Mouse (Mus musculus) thymus, postnatal 14 days (tissue): ENCODE results near the gene Nectin2.
"Not testable (repeated sequence)": the region's sequence is repeated elsewhere in the genome, so short reads cannot be mapped to it uniquely, and the experiment has no call there.

ENCODE experiments used
- DNase-seq: peaks from one replicate; pipeline ENCODE4 v3.0.0; 2021

Gene Nectin2

DNA sequence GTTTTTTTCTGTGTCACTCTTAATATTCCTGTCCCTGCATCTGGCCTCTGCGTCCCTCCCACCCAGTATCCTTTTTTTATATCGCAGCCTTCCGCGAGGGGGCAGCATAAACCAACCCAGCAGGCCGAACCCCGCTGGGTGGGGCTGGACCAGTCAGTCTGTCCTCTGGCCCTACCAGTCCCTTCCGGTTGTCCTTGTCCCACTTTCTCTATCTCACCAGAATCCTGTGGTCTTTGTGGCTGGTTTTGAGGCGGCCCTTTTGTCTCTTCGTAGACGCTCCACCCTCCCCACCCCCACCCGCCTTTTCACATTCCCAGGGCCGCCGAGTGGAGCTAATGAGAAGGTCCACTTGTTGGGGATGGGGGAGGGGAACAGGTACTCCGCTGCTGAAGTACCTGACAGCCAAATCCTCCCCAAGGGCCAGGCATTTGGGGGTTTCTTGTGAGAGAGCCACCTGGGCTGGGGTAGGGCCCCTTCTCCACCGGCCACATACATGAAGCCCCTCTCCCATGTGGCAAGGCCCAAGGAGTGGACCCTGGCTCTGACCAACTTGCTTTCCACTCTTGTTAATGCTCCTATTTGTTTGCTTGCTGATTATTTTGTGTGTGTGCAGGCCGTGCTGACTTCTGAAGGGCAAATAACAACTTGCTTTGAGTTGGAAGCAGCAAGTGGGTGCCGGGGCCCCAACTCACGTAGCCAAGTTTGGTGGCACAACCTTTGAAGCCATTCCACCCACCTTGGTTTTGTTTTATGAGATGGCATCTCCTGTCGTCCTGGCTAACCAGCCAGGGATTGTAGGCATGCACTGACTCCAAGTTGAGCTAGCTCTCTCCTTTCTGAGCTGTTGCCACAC is at the start of gene Nectin2:
Nectin2 (minus strand) TSS at position 267 of the 853 bp plus-strand sequence.
- DNase-seq, result peak; percentile 53

DNA sequence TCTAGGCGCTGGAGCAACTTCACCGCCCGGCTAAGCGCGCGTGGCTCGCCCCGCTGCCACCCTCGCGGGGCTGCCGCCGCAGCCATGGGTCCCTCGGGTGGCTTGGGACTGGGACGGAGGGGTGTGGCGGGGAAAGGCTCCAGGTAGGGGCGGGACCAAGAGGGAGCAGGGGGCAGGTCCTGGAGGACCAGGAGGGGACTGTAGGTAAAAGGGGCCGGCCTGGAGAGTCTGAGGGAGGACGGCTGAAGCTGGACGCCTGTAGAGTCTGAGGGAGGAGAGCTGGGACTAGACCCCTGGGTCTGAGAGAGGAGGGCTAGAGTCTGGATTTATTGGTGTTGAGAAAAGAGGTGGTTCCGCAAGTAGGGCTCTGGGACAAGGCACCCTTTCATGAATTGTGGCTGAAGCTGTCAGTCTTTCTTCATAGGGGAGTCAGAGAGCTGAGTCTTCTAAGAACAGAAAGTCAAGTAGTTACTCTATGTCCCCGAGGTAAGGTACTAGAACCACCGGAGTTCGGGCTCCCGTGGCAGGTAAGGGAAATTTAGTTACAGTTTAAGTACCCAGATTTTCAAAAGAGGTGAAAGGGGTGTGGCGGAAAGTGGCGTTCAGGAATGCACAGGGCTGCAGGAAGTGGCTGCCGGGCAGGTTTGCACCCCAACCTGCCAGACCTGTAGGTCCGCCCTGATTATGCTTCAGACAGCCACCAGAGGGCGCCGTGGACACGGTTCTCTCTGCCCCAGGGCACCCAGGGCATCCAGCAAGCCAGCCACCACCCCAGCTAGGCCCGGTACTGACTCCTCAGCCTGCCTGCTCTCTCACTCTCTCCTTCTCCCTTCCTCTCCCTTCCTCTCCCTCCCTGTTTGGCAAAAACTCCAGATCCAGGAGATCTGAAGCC is 46.7 kb upstream of the Nectin2 start, which contains the start of gene Cblc:
Cblc (minus strand) TSS at position 113 of the 892 bp plus-strand sequence.
- DNase-seq, result peak; percentile 91

DNA sequence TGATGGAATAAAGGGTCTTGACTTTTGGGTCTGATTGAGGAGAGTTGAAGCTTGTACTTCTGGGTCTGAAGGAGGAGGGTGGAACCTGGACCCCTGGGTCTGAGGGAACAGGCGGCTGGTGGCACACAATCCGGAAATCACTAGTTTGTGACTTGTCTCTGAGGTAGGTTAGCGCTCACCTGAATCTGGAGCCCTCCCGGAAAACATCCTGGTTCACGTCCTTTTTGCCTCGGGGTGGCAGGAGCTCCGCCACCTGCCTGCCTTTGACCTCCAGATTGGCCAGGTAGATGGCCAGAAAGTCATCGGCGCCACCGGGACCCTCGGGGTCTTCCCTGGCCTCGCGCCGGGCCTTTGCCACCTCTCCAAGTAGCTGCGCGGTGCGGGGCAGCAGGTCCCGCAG is 46.0 kb upstream of the Nectin2 start:
- no peak for DNase-seq

DNA sequence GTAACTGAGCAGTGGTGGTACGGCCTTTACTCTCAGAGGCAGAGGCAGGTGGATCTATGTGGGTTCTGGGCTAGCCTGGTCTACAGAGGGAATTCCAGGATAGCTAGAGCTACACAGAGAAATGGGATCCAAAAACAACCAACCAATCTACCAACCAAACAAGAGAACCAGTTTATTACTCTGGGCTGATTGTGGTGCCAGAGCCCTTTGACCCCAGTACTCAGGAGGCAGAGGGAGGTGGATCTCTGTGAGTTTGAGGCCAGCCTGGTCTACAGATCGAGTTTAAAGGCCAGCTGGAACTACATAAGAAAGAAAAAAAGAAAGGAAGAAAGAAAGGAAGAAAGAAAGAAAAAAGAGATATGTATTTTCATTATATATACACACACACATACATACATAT is 45.0 kb upstream of the Nectin2 start:
- no peak for DNase-seq

DNA sequence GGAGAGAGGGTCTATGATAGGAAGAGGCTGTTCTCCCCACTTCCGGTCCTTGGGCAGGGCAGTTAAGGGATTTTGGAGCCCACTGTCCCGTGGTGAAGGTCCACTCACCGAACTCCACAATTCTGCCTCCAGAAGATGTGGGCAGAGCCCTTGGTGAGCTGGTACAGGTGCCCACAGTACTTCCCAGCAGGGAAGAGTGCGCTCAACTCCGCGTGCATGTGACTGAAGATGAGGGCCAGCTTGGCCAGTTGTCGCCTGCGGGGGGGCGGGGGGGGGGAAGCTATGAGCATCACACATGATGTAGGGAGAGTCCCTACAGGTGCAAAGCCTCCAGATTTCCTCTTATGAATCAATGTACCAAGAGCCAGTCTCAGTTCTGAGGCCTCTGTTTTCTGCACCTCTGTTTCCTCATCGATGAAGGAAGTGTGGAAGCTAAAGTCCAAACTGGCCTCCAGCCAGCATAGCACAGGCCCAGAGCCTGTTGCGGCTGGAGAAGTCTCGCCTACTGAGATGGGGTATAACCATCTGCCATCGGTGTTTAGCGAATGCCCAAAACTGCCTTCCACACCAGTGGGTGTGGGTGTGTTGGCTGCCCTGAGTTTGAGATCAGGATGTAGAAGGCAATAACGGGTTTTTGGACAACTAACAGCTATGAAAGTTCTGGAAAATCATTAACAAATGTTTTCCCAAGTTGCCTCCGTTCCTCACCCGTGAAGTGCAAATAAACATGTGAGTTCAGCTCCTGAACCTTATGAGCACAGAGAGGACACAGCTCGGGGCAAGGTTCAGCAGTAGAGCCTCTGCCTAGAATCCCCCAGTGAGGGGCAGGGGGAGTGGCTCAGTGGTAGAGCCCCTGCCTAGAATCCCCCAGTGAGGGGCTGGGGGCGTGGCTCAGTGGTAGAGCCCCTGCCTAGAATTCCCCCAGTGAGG is 42.7 kb upstream of the Nectin2 start:
- no peak for DNase-seq

DNA sequence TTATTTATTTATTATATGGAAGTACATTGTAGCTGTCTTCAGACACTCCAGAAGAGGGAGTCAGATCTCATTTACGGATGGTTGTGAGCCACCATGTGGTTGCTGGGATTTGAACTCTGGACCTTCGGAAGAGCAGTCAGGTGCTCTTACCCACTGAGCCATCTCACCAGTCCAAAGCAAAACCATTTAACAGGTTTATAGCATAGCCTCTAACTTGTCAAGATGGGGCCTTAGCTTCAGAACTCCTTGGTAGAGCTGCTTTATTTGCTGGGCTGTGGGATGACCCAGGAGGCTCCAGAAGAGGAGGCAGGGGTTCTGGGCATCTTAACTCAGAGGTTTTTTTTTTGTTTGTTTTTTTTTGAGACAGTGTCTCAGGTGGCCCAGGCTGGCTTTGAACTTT is 41.2 kb upstream of the Nectin2 start:
- not testable (repeated sequence) for DNase-seq

DNA sequence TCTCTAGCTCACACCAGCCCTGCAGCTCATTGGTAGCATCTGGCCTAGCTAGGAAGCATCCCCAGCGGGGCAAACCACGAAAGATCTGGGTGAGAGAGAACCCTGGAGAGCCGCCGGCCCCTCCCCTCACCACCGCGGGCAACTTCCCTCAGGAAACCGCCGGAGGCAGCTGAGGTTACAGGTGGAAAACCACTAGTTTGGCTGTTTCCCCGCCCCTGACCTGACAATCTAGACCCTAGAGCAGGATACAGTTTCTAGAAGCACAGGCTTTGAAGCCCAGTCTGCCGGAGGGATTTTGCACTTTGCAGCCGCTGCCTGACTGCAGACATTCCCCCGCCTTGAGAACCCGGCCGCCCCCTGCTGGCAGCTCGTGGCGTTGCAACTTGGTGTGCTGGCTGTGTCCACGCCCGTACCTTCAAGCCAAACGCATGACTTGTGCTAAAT is 39.6 kb upstream of the Nectin2 start:
- peak; percentile 94 for DNase-seq

DNA sequence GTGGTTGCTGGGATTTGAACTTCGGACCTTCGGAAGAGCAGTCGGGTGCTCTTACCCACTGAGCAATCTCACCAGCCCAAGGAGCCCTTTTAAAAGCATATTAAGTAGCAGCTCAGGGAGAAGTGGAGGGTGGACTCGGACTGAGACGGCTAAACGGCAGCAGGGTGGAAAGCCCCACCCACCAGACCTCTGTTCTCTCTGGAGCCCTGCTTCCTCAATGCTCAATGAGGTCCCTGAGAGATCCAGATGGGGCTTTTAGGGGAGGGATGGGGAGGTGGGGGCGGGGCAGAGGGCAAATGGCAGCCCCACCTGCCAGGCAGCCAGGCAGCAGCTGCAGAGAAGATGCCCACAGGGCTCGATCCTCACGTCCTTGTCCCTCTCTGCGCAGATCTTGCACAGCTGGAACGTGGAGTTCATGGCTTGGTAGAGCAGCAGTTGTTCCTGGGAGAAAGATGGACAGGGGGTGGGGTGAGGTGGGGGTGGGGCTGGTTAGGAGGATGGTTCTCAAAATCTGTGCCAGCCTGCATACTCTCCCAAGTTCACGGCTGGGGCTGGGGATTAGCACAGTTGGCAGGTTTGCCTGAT is 35.7 kb upstream of the Nectin2 start:
- DNase-seq, result no peak

DNA sequence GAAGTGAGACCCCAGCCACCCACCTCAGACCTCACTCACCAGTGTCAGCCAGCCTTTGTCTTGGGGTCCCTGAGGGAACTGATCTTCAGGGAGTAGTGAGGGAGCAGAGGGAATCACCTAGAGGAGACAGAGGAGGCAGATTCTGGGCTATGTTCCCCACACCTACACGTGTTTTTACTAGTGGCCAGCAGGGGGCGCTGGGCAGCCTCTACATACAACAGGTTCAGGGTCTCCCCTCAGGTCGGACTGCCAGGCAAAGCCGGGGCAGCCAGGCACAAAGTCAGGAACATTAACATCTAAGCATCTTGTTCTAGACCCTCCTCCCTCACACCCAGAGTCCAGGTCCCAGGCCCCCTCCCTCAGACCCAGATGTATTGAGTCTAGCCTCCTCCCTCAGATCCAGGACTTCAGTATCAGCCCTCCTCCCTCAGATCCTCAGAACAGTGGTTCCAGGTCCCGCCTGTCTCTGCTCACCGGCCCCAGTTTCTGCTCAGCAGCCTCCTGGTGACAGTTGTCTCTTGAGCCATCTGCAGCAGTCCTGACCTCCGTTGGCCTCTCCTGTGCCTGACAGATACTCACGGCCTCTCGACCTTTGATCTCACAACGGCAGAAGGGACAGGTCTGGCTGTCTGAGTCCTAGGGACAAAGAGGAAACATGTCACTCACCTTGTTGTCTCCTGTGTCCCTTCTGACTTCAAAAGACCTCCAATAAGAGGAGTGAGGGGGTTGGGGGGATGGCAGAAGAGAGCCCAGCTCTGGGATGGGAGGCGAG is 34.7 kb upstream of the Nectin2 start:
- DNase-seq, result peak; percentile 40

DNA sequence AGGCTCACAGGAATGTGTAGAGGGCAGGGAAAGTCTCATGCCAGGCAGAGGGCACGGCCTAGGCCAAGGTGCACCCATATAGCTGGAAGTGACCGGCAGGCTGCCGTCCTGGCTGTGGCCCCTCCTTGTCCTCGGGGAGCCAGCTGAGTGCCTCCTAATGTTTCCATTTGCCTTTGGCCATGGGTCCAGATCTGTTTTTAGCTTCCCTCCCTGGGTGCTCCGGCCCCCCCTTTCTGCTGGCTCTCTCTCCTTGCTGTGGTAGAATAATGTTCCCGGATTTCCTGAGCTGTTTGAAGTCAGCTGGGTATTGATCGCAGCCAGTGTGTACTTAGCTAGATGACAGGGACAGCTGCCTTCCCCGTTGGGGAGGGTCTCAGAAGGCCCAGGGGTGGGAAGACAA is 33.3 kb upstream of the Nectin2 start:
- DNase-seq, result no peak

DNA sequence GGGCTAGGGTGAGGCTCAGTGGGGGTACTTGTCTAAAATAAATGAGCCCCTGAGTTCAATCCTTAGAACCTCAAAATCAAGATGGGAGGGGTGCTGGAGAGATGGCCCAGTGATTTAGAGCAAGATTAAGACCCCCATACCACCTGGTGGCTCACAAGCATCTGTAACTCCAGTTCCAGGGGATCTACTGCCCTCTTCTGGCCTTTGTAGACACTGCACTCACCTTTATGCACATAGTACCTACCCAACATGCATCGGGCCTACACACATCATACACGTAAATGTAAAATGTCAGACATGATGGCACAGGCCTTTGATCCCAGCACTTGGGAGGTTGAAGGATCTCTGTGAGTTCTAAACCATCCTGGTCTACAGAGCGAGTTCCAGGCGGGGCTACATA is 32.4 kb upstream of the Nectin2 start:
- no peak for DNase-seq

DNA sequence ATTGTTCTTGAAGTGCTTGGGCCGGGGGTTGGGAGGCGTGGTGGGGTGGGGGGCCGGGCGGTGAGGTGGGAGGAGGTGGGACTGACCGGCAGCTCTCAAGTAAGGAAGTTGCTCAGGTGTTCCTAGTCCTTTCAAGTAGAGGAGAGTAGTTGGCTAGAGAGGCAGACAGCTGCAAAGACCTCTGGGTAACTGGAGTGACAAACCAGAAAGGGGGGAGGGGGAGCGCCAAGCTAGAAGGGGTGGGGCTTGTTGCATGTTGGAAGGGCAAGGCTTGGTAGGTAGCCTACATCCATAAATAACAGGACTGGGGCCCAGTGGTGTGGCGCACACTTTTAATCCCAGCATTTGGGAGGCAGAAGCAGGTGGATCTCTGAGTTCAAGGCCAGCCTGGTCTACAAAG is 31.5 kb upstream of the Nectin2 start:
- DNase-seq, result no peak

DNA sequence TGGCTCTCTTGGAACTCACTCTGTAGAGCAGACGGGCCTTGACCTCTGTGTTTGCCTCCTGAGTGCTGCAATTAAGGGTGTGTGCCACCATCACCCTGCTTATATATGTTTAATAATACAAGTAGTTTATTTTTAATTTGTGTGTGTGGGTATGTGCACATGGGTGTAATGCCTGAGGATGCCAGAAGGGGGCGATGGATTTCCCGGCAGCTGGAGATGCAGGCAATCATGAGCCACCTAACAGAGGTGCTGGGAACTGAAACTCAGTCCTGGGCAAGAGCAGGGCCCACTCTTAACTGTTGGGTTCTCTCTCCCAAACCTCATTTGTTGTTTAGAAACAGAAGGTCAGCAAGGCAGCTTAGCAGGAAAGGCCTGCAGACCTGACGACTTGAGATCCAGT is 29.6 kb upstream of the Nectin2 start:
- no peak for DNase-seq

DNA sequence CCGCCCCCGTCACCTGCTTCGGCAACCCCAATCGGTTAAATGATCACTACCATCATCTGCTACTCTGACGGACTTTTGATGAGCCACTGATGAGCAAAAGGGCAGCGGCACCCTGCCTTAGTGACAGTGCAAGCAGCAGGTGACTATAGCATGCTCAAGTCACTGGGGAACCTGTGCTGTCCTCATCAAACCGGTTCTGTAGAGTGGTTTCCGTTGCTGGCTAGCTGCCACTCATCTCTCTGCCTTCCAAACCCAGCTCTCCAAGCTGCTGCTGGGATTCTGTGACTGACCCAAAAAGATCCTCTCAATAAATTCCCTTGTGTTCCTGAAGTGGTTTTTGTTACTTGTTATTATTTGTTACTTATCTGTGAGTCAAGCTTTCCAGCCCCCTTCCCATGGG is 28.4 kb upstream of the Nectin2 start:
- no peak for DNase-seq

DNA sequence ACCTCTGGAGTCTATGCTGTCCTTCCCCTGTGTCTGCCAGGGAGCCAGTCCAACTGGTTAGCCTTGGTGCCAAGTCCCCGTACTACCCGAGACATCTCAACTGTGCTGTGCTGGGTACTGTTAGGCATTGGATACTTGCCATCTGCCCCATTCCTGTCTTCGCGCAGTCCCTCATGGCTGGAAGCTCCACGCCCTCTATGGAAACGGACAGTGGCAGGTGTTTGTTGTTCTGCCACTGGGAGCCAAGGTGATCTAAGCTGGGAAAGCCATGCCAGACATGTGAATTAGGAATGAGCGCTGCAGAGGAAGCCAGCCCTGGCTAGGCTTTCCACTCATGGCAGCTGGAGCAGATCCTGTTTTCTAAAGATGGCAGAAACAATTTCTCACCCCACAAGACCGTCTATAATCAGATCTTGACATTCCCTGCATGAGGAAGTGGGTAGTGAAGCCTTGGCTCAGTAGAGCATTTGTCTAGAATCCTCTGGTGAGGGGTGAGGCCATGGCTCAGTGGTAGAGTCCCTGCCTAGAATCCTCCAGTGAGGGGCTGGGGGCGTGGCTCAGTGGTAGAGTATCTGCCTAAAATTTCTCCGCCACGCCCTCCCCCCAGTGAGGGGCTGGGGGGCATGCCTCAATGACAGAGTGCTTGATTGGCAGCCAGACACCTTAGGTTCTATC is 26.9 kb upstream of the Nectin2 start:
- DNase-seq, result no peak

DNA sequence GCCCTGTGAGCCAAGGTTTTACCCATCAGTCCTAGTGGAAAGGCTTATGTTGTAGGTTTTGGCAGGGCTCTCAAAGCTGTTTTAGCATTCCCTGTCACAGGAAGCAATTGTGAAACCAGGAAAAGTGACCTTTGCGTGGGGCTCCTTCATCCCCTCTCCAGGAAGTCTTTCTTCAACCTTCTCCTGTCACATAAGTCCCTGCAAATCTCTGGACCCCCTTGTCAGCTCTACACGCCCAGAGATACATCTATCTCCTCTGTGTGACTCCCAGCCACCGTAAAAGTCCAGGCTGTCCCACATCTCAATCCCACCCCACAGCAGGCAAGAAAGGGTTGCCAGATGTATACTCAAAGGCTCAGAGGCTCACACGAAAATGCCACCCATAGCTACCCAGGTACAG is 21.4 kb upstream of the Nectin2 start:
- no peak for DNase-seq

DNA sequence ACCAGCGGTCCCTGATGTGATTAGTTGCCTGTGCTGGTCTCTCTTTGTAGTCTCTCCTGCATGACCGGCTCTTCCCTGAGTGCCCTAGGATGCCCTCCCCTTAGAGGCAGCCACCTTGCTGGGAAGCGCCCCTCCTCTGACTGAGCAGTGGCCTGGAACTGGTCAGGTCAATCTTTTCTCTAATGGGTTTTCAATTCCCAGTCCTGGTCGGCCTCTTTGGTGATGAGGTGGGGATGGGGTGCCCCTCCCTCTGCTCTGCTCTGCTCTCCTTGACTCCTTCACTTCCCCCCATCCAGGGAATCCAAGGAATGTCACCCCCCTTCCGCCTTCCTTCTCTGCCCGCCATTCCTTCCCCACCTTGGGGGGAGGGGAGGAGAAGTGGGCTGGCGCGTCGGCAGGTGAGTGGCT is 20.7 kb upstream of the Nectin2 start, which contains the start of gene Bcam:
Bcam (minus strand) TSS at position 33 of the 408 bp plus-strand sequence.
- no peak for DNase-seq

DNA sequence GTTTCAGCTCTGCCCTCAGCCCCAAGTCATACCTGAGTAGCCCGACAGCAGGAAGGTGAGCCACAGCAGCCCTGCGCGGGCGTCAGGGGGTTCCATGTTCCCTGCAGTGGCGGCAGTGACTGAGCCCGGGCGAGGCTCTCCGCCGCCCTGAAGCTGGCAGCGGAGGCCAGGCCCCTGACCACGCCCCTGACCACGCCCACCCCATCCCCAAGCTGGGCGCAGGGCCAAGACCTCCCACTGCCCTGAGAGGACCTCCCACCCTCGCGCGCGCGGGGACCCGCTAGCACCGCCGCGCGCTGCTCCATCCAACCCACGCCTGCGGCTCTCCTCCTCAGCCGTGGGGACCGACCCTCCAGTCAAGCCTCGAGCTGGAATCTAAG is 20.1 kb upstream of the Nectin2 start:
- DNase-seq, result peak; percentile 80

DNA sequence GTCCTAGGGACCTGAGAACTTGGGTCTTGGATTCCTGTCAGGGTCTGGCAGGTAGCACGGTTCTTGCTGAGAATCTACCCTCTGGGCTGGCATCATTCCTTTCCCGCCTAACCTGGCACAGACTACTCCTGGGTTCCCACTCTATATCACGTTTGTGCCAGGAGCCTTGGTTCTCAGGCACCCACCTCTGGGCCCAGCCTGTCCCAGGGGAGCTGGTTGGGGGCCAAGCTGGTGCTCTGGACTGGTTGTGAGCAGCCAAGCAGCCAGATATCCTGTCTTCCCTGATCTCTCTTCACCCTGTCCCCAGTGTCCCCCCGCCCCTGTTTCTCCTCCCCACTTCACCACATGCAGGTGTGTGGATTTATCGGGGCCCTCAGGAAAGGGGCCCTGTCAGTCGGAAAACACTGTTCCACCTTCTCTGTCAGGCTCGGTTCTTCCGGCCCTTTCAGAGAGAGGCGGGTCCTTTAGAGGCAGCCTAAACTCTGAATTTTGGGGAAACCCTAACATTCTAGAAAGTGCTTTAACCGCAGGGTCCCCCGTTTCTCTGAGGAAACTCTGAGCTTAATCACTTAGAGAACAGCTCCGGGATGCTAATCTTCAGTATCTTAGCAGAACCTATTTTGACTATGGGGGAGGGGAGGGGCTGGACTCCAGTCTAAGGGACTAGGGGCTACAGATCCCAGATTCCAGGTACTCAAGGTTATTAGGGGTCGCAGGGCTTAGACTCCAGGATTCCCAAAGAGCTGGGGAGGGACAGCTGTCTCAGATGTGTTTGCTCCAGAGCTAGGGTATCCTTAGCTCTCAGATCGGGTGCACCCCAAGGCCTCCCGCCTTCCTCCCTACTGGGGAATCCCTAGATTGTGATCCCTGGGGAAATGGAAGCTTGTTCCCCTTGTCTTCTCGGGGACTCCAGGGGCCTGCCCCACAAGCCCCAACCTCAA is 19.4 kb upstream of the Nectin2 start:
- no peak for DNase-seq

DNA sequence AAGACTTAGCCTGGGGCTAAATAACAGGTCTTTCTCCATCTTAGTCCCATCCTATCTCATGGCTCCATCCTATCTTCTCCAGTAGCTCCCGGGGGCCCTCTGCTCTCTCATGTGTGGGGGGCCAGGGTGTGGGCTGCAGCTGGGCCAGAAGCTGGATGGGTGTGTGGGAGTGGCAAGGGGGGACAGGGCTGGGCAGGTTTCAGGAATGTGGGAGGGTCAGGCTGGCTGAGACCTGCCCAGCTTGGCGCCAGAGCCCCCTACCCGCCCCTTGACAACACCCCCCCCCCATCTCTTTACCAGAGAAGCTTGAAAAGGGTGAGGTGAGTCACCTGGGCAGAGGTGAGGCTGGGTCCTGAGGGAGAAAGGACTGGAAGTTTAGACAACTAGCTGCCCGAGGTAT is 18.7 kb upstream of the Nectin2 start:
- no peak for DNase-seq
